Mouse (Mus musculus): Measurements from ENCODE around the gene Nags.
"Not testable (repeated sequence)": the region's sequence is repeated elsewhere in the genome, so short reads cannot be mapped to it uniquely, and the experiment has no call there.

Nags gene

GRCm38 (mm10) chr11:102156039-102156785, 10.9 kb downstream of the Nags start, which contains the start of gene Tmem101:
Gene Tmem101, minus strand, starts transcription at chr11:102156404.
- DNase-seq (ENCODE audit: low read depth, low spot score), result peak; percentile 86

- DNase-seq (ENCODE audit: low read depth, low spot score), result no peak
Observed at GRCm38 (mm10) chr11:102156786-102157089, 11.4 kb downstream of the Nags start.

GRCm38 (mm10) chr11:102158024-102158423, 12.7 kb downstream of the Nags start:
- not testable (repeated sequence) for DNase-seq (ENCODE audit: low read depth, low spot score)

GRCm38 (mm10) chr11:102159781-102160180, 14.5 kb downstream of the Nags start:
- DNase-seq (ENCODE audit: low read depth, low spot score), result no peak

- DNase-seq (ENCODE audit: low read depth, low spot score), result no peak
Observed at GRCm38 (mm10) chr11:102165971-102166722, 20.8 kb downstream of the Nags start.

GRCm38 (mm10) chr11:102167539-102167938, 22.2 kb downstream of the Nags start:
- no peak for DNase-seq (ENCODE audit: low read depth, low spot score)

- no peak for DNase-seq (ENCODE audit: low read depth, low spot score)
Observed at GRCm38 (mm10) chr11:102168689-102169088, 23.4 kb downstream of the Nags start.

- no peak for DNase-seq (ENCODE audit: low read depth, low spot score)
Observed at GRCm38 (mm10) chr11:102179836-102180235, 34.5 kb downstream of the Nags start.

- DNase-seq (ENCODE audit: low read depth, low spot score), result no peak
Observed at GRCm38 (mm10) chr11:102184253-102184645, 38.9 kb downstream of the Nags start.

GRCm38 (mm10) chr11:102184646-102185495, 39.6 kb downstream of the Nags start, which contains the start of gene Lsm12:
Gene Lsm12, minus strand, starts transcription at chr11:102185296.
- DNase-seq (ENCODE audit: low read depth, low spot score), result peak; percentile 92

- DNase-seq (ENCODE audit: low read depth, low spot score), result no peak
Observed at GRCm38 (mm10) chr11:102185677-102186076, 40.4 kb downstream of the Nags start.

- DNase-seq (ENCODE audit: low read depth, low spot score), result no peak
Observed at GRCm38 (mm10) chr11:102186235-102186634, 40.9 kb downstream of the Nags start.

GRCm38 (mm10) chr11:102188980-102189379, 43.7 kb downstream of the Nags start:
- DNase-seq (ENCODE audit: low read depth, low spot score), result no peak

GRCm38 (mm10) chr11:102189461-102190436, 44.4 kb downstream of the Nags start, which contains the start of gene G6pc3:
Gene G6pc3, plus strand, starts transcription at chr11:102189620.
- DNase-seq (ENCODE audit: low read depth, low spot score), result peak; percentile 74

- DNase-seq (ENCODE audit: low read depth, low spot score), result no peak
Observed at GRCm38 (mm10) chr11:102190848-102191247, 45.5 kb downstream of the Nags start.

GRCm38 (mm10) chr11:102193657-102194440, 48.5 kb downstream of the Nags start:
- DNase-seq (ENCODE audit: low read depth, low spot score), result no peak

- DNase-seq (ENCODE audit: low read depth, low spot score), result no peak
Observed at GRCm38 (mm10) chr11:102196018-102196797, 50.9 kb downstream of the Nags start.

GRCm38 (mm10) chr11:102198245-102198644, 52.9 kb downstream of the Nags start:
- DNase-seq (ENCODE audit: low read depth, low spot score), result no peak

All from embryo, embryonic 11.5 days (tissue).